Mouse (Mus musculus) hindbrain, postnatal 0 days (tissue): Measurements from ENCODE around the gene Prpf6. TPM values are rescaled to one million over a fixed set of nuclear protein-coding genes. Genes with fewer than 3 reads are reported as not detected.

Source experiments
- ATAC-seq: fragments of 200-750 bp; cut with Nextera tagmentation; 2 replicates; pipeline ENCODE4 v1.8.0; 2017; ENCODE audit warnings: mild to moderate bottlenecking, moderate TSS enrichment, moderate library complexity
- DNase-seq: peaks from one replicate; pipeline ENCODE4 v3.0.0-alpha.2; 2015; ENCODE audit warnings: low spot score
- H3K27ac ChIP-seq: fragments of 300-500 bp; sonication (generic); 2 replicates; pipeline ENCODE4 v1.5.1; 2014; ENCODE audit warnings: mild to moderate bottlenecking
- H3K27me3 ChIP-seq: fragments of 300-500 bp; sonication (generic); 2 replicates; pipeline ENCODE4 v1.6.1; 2014; ENCODE audit warnings: low read length, mixed read lengths; ENCODE audit not compliant: insufficient read depth
- H3K36me3 ChIP-seq: fragments of 300-500 bp; sonication (generic); 2 replicates; pipeline ENCODE4 v1.6.1; 2014; ENCODE audit warnings: low read length, mixed read lengths; ENCODE audit not compliant: insufficient read depth
- H3K4me1 ChIP-seq: fragments of 300-500 bp; sonication (generic); 2 replicates; pipeline ENCODE4 v1.6.1; 2014; ENCODE audit warnings: antibody characterized with exemption, low read length, mixed read lengths; ENCODE audit not compliant: insufficient read depth
- H3K4me2 ChIP-seq: fragments of 300-500 bp; sonication (generic); 2 replicates; pipeline ENCODE4 v1.6.1; 2014; ENCODE audit warnings: low read depth, mild to moderate bottlenecking, low read length, moderate library complexity, mixed read lengths
- H3K4me3 ChIP-seq: fragments of 300-500 bp; sonication (generic); 2 replicates; pipeline ENCODE4 v1.5.1; 2014; ENCODE audit warnings: low read length
- H3K9ac ChIP-seq: fragments of 300-500 bp; sonication (generic); replicated peaks from 2 replicates; pipeline ENCODE4 v1.6.1; 2014; ENCODE audit warnings: mild to moderate bottlenecking, low read length, moderate library complexity, mixed read lengths
- H3K9me3 ChIP-seq: fragments of 300-500 bp; sonication (generic); 2 replicates; pipeline ENCODE4 v1.6.1; 2016; ENCODE audit warnings: low read length, mixed read lengths
- CTCF ChIP-seq: IDR thresholded peaks from 2 replicates; pipeline ENCODE4 v1.5.1; 2016; ENCODE audit warnings: antibody characterized with exemption, control low read depth, low read depth
- WGBS: fragments of 180-500 bp; shearing (Covaris S2); extraction: QIAGEN DNeasy Blood & Tissue Kit; methylation state at CpG from one replicate; pipeline ENCODE4 v1.1.7; 2014; 5-methylcytosine and 5-hydroxymethylcytosine counted together
- polyA plus RNA-seq: library from polyadenylated mRNA; unstranded; fragments of >200 nt; fragmentation: Nextera tagmentation; extraction: Ambion mirVana; gene quantifications from 2 replicates; pipeline ENCODE4 v1.2.1, GENCODE M21; 2015
- total RNA-seq: library from RNA; depleted of rRNA; stranded (reverse); fragments of >200 nt; gene quantifications from 2 replicates; pipeline ENCODE4 v1.2.3, GENCODE M21; 2014

The Prpf6 gene
- total and polyA plus RNA-seq, 2 experiments from 2014 or later: 32.3 to 39.8 TPM

- Histone ChIP-seq H3K27ac (no peak overlapping the region), H3K36me3 (peaks cover 16% of the 10 kb centered on the region; the same call in 1 of the 2 replicates)
- no peak for ATAC-seq
Observed at GRCm38 (mm10) chr2:181628471-181628870, 36.8 kb downstream of the Prpf6 start.

GRCm38 (mm10) chr2:181632624-181633023, 41.0 kb downstream of the Prpf6 start:
- peaks cover 42% of the 10 kb centered on the region; the same call in 1 of the 2 replicates for H3K36me3 ChIP-seq

More at GRCm38 (mm10) chr2:181628471-181628870, 36.8 kb downstream of the Prpf6 start:
- DNase-seq: no peak
- H3K4me3 ChIP-seq: no peak overlapping the region
- no peaks in the 10 kb centered on the region for H3K27me3 ChIP-seq
- no peak overlapping the region for H3K9ac ChIP-seq
- no peak for TF ChIP-seq CTCF
- no peak overlapping the region for H3K4me2 ChIP-seq
- no peaks in the 10 kb centered on the region for H3K9me3 ChIP-seq
- H3K4me1 ChIP-seq: no peaks in the 10 kb centered on the region

DNA sequence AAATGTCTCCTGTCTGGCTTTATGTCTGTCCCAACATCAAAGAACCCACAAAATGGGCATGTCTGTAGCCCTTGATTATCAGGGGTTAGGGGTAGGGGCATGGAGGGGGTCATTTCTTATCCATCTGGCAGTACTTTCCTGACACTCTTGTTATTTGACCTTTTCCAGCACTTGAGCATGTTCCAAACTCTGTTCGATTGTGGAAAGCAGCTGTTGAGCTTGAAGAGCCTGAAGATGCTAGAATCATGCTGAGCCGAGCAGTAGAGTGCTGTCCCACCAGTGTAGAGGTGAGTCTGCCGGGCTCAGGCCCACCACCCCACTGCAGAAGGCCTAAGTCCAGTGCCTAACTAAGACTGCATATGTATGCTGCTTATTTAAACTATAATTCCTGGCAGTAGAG, 44.2 kb downstream of the Prpf6 start:
- Histone ChIP-seq H3K36me3 (peaks cover 48% of the 10 kb centered on the region), H3K27me3 (no peaks in the 10 kb centered on the region), H3K9ac (no peak overlapping the region), H3K4me3 (no peak overlapping the region), H3K9me3 (no peaks in the 10 kb centered on the region), H3K27ac (no peak overlapping the region), H3K4me2 (no peak overlapping the region), H3K4me1 (no peaks in the 10 kb centered on the region)
- TF ChIP-seq CTCF: no peak
- DNase-seq (no peak), ATAC-seq (no peak)
- 94% methylated on average over 3 of the region's 3 CpGs for WGBS

More at GRCm38 (mm10) chr2:181632624-181633023, 41.0 kb downstream of the Prpf6 start:
- no peak for TF ChIP-seq CTCF
- Histone ChIP-seq H3K4me2 (no peak overlapping the region), H3K9me3 (no peaks in the 10 kb centered on the region), H3K4me3 (no peak overlapping the region), H3K27me3 (no peaks in the 10 kb centered on the region), H3K27ac (no peak overlapping the region), H3K4me1 (no peaks in the 10 kb centered on the region), H3K9ac (no peak overlapping the region)
- ATAC-seq: no peak
- WGBS: 96% methylated on average over 6 of the region's 6 CpGs
- no peak for DNase-seq

DNA sequence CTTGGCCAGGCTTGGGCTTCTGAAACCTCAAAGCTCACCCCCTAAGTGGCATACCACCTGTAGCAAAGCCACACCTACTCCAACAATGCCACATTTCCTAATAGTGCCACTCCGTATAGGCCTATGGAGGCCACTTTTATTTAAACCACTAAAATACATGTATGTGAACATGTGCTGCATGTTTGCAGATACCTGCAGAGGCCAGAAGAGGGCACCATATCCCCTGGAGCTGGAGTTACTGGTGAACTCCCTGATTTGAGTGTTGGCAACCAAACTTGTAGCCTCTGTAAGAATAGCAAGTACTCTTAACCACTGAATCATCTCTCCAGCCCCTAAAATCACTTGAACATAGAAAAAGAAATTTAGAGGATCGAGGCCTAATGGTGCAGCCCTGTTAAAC, 52.7 kb downstream of the Prpf6 start:
- ATAC-seq (no peak), DNase-seq (peak; percentile 69)
- peak; percentile 77 for TF ChIP-seq CTCF
- H3K4me1 ChIP-seq: no peaks in the 10 kb centered on the region
- H3K27me3 ChIP-seq: no peaks in the 10 kb centered on the region
- H3K4me3 ChIP-seq: no peak overlapping the region
- H3K9ac ChIP-seq: no peak overlapping the region
- no peak overlapping the region for H3K4me2 ChIP-seq
- peaks cover 40% of the 10 kb centered on the region for H3K36me3 ChIP-seq
- 94% methylated on average over 2 of the region's 2 CpGs for WGBS
- no peaks in the 10 kb centered on the region for H3K9me3 ChIP-seq
- no peak overlapping the region for H3K27ac ChIP-seq

DNA sequence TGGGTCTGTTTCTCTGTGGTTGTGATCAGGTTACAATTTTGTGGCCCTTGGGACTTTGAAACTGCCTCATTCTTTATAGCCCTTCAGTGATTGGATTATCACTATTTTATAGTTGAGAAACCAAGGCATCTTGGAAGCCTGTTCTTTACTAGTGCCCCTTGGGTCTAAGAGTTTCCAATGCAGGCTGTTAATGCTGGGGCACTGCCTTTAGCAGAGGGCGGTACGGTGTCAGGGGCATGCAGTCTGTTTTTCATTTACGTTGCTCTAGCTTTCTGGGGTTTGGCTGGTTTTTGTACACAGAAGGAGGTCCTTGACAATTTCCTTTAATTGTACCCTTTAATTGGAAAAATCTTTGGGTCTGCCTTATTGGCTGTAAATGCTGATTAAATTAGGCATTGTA, 54.0 kb downstream of the Prpf6 start:
- Histone ChIP-seq H3K36me3 (peaks cover 46% of the 10 kb centered on the region), H3K4me2 (no peak overlapping the region), H3K4me3 (no peak overlapping the region), H3K9ac (no peak overlapping the region), H3K27me3 (no peaks in the 10 kb centered on the region), H3K4me1 (no peaks in the 10 kb centered on the region), H3K27ac (no peak overlapping the region), H3K9me3 (no peaks in the 10 kb centered on the region)
- ATAC-seq (no peak), DNase-seq (no peak)
- 84% methylated on average over 3 of the region's 3 CpGs for WGBS
- no peak for TF ChIP-seq CTCF

DNA sequence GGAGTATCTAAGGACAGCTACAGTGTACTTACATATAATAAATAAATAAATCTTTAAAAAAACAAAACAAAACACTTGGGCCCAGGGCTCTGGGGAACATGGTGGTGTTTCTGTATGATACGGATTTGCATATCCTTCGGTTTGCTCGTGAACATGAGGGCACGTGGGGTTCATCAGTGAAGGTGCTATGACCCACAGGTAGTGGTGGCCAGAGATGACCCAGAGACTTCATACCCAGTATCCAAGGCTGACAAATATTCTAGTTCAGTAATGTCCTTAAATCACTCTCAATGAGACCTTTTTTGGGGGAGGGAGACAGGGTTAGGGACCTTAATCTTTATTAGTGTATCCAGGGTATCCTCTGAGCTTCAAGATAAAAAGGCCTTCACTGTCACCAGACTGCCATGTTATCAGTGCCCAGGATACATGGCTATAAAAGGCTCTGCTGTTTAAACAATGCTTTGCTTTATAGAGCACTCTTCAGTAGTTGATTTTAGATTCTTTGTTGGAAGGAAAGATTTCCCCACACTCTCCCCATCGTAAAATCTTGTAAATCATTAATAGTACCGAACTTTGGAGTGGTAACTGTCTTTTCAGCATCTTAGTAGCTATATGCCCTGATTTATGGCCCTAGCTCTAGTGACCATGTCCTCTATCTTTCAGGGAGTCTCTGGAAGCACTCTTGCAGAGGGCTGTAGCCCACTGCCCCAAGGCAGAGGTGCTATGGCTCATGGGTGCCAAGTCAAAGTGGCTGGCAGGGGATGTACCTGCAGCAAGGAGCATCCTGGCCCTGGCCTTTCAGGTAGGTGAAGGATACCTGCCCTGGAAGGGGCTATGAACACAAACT, 55.2 kb downstream of the Prpf6 start:
- Histone ChIP-seq H3K4me3 (no peak overlapping the region), H3K4me2 (no peak overlapping the region), H3K9me3 (no peaks in the 10 kb centered on the region), H3K4me1 (no peaks in the 10 kb centered on the region), H3K36me3 (peaks cover 44% of the 10 kb centered on the region), H3K27me3 (no peaks in the 10 kb centered on the region), H3K9ac (no peak overlapping the region), H3K27ac (no peak overlapping the region)
- TF ChIP-seq CTCF: no peak
- WGBS: 93% methylated on average over 6 of the region's 6 CpGs
- DNase-seq (no peak), ATAC-seq (no peak)

GRCm38 (mm10) chr2:181648926-181649325, 57.3 kb downstream of the Prpf6 start:
- no peak for TF ChIP-seq CTCF
- H3K27ac ChIP-seq: no peak overlapping the region; the same call in 1 of the 2 replicates
- WGBS: 66% methylated on average over 10 of the region's 10 CpGs
- H3K4me2 ChIP-seq: no peak overlapping the region
- H3K27me3 ChIP-seq: no peaks in the 10 kb centered on the region
- H3K4me1 ChIP-seq: no peaks in the 10 kb centered on the region
- H3K36me3 ChIP-seq: peaks cover 59% of the 10 kb centered on the region
- no peak overlapping the region for H3K4me3 ChIP-seq
- H3K9ac ChIP-seq: no peak overlapping the region
- peak; percentile 20 for DNase-seq
- ATAC-seq: peak; percentile 45; the same call in 1 of the 2 replicates
- H3K9me3 ChIP-seq: no peaks in the 10 kb centered on the region
